Mouse (Mus musculus) limb, embryonic 11.5 days (tissue): ENCODE data around the gene Hoxb5. TPM values are rescaled to one million over a fixed set of nuclear protein-coding genes. Genes with fewer than 3 reads are reported as not detected.

ENCODE experiments used
- ATAC-seq: fragments of 200-750 bp; cut with Nextera tagmentation; 2 replicates; pipeline ENCODE4 v1.8.0; 2017; ENCODE audit warnings: low read depth; ENCODE audit not compliant: insufficient number of reproducible peaks, low FRiP score, low TSS enrichment
- DNase-seq: peaks from one replicate; pipeline ENCODE4 v3.0.0-alpha.2; 2015; ENCODE audit warnings: low spot score
- H3K27ac ChIP-seq: fragments of 300-500 bp; sonication (generic); replicated peaks from 2 replicates; pipeline ENCODE4 v1.5.1; 2014; ENCODE audit warnings: low read depth, mild to moderate bottlenecking, low read length
- H3K27me3 ChIP-seq: fragments of 300-500 bp; sonication (generic); 2 replicates; pipeline ENCODE4 v1.6.1; 2014; ENCODE audit warnings: mild to moderate bottlenecking, low read length, mixed read lengths; ENCODE audit not compliant: control insufficient read depth, insufficient read depth
- H3K36me3 ChIP-seq: fragments of 300-500 bp; sonication (generic); 2 replicates; pipeline ENCODE4 v1.6.1; 2014; ENCODE audit warnings: mild to moderate bottlenecking, low read length, moderate library complexity, mixed read lengths; ENCODE audit not compliant: control insufficient read depth, insufficient read depth
- H3K4me1 ChIP-seq: fragments of 300-500 bp; sonication (generic); 2 replicates; pipeline ENCODE4 v1.6.1; 2014; ENCODE audit warnings: low read length, mixed read lengths; ENCODE audit not compliant: control insufficient read depth, insufficient read depth
- H3K4me2 ChIP-seq: fragments of 300-500 bp; sonication (generic); 2 replicates; pipeline ENCODE4 v1.6.1; 2014; ENCODE audit warnings: low read depth, mild to moderate bottlenecking, moderate library complexity; ENCODE audit not compliant: severe bottlenecking
- H3K4me3 ChIP-seq: fragments of 300-500 bp; sonication (generic); 2 replicates; pipeline ENCODE4 v1.5.1; 2014; ENCODE audit warnings: low read depth, low read length
- H3K9ac ChIP-seq: fragments of 300-500 bp; sonication (generic); 2 replicates; pipeline ENCODE4 v1.6.1; 2014; ENCODE audit warnings: mild to moderate bottlenecking, low read length
- H3K9me3 ChIP-seq: fragments of 300-500 bp; sonication (generic); 2 replicates; pipeline ENCODE4 v1.6.1; 2016; ENCODE audit warnings: low read length; ENCODE audit not compliant: control insufficient read depth
- WGBS: fragments of 180-500 bp; shearing (Covaris S2); extraction: QIAGEN DNeasy Blood & Tissue Kit; methylation state at CpG from one replicate; pipeline ENCODE4 v1.1.7; 2014; 5-methylcytosine and 5-hydroxymethylcytosine counted together
- polyA plus RNA-seq: library from polyadenylated mRNA; unstranded; fragments of >200 nt; fragmentation: Nextera tagmentation; extraction: Ambion mirVana; gene quantifications from 2 replicates; pipeline ENCODE4 v1.2.1, GENCODE M21; 2014

Hoxb5 gene
- polyA plus RNA-seq, 1 experiment from 2014 or later, result 2.1 TPM

DNA sequence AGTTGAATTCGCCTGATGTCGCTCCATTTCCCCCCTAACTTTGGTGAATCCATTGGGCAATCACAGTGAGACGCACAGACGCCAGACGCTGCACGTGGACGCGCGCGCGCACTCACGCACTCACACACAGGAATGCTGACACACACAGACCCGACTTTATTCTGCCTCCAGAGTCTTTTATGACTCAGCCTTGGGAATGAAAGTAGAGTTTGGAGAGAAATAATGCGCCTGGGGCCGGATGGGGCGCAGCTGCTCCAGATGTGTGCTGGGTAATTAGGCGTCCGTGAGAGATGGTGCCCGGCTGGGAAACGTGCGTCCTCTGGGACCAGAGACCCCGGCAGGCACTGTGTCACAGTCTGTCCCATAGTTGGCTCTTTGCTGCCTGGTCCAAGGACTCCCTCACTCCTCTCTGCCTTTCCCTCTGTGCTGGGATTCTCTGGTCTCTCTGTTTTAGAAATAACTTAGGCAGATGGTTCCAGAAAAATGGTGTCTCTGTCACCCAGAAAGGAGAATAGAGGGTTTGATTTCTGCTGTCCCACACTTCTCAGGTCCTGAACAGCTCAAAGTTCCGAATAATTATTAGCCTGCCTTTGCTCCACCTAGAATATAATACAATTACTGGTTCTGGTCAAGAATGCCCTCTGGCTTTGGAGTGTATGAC, 42.7 kb upstream of the Hoxb5 start:
- no peak for ATAC-seq
- peak overlapping the region; percentile 22; the same call in 1 of the 2 replicates for H3K4me2 ChIP-seq
- H3K4me3 ChIP-seq, result no peak overlapping the region
- DNase-seq, result peak; percentile 75
- H3K27ac ChIP-seq, result no peak overlapping the region
- H3K9me3 ChIP-seq, result no peaks in the 10 kb centered on the region
- H3K4me1 ChIP-seq, result peaks cover 13% of the 10 kb centered on the region
- WGBS, result 1% methylated on average over 23 of the region's 23 CpGs
- H3K9ac ChIP-seq, result no peak overlapping the region
- no peaks in the 10 kb centered on the region for H3K36me3 ChIP-seq
- H3K27me3 ChIP-seq, result peaks cover 76% of the 10 kb centered on the region

DNA sequence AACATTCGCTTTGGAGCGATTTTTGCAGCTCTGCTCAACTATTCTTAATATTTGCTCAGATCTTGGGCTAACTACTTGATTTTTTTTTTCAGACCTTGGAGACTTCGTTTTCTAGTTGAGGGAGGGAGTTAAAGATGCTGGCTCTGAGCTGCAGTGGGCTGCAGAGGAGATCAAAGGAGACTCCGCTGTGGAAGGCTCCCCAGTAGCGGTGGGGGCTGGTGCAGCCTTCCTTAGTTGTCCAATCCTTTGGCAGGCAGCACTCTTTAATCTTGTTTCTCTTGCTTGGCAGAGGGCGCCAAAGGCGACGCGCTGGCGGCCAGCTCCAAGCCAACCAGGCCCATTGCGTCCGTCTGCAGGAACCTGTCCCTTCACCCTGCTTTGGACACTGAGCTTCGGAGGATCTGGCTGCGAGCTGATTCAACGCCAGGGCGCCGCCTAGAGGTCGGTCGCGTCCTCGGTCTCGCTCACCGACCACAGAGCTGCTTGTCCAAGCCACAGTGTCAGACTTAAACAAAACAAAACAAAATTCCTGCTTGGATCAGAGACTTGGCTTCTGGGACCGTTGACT, 41.7 kb upstream of the Hoxb5 start:
- Histone ChIP-seq H3K4me2 (no peak overlapping the region), H3K4me1 (peaks cover 10% of the 10 kb centered on the region), H3K4me3 (no peak overlapping the region), H3K36me3 (no peaks in the 10 kb centered on the region), H3K9me3 (no peaks in the 10 kb centered on the region), H3K27ac (no peak overlapping the region), H3K9ac (no peak overlapping the region), H3K27me3 (peaks cover 73% of the 10 kb centered on the region)
- DNase-seq (peak; percentile 93), ATAC-seq (no peak)
- WGBS, result under 1% methylated on average over 24 of the region's 24 CpGs

DNA sequence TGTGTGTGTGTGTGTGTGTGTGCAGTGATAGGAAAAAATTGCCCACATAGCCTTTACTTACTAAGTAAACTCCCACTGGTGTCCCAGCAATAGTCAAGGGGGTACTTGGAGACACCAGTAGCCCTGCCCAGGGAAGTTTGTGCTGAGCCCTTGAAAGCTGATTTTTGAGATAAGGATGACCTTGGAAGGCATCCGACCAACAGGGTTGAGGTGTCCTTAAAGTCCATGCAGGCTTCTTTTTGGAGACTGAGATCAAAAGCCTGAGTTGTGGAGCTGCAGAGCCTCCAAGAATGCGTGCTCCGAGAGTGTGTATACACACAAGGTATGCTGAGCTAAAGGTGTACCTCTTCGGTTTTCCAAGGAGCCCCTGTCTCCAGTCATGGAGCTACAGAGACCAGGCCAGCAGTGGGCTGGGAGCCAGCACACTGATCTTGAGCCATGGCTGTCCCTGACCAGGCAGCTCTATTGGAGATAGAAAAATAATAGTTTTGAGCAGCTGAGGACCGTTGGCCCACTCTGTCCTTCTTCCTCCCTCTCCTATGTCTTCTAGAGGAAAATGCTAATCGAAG, 40.8 kb upstream of the Hoxb5 start:
- no peaks in the 10 kb centered on the region for H3K9me3 ChIP-seq
- no peaks in the 10 kb centered on the region for H3K36me3 ChIP-seq
- H3K4me2 ChIP-seq, result no peak overlapping the region
- H3K9ac ChIP-seq, result no peak overlapping the region
- H3K4me1 ChIP-seq, result peaks cover 10% of the 10 kb centered on the region
- H3K27ac ChIP-seq, result no peak overlapping the region
- no peak overlapping the region for H3K4me3 ChIP-seq
- DNase-seq (peak; percentile 23), ATAC-seq (no peak)
- peaks cover 76% of the 10 kb centered on the region for H3K27me3 ChIP-seq
- 14% methylated on average over 6 of the region's 6 CpGs for WGBS

DNA sequence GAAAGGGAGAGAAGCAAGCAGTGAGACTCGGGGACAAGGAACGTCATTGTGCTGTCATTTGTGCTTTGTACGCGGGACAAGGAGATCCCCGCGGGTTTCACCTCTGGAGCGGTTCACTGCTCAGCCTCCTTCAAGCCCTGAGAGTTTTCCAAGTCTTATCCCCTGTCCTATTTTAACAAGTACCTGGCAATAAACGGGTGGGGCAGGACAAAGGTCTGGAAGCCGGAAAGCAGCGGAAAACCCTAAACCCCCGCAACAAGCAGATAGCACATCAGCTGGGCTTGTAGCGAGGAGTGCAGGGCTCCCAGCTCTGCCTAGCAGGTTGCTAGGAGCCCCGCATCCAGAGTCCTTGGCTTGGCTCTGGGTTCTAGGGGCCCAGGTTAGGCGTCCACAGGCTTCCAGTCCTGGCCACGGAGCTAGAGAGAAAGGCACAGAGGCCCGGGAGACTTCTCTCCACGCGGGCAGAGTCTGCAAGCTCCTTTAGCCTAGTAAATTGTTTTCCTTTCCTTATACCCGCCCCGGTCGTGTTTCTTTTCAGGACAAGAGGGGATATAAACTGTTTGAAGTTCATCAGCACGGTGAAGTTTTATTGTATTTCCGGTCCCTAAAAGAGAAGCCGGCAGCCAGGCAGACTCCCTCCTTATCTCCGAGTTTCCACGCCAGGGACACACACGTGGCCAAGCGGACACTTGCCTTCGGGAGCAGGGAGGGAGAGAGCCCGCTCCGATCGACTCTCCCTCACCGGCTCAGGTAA, 39.3 kb upstream of the Hoxb5 start:
- H3K9ac ChIP-seq, result no peak overlapping the region
- peaks cover 73% of the 10 kb centered on the region for H3K27me3 ChIP-seq
- no peak overlapping the region for H3K4me3 ChIP-seq
- DNase-seq (no peak), ATAC-seq (no peak)
- H3K4me1 ChIP-seq, result peaks cover 10% of the 10 kb centered on the region
- H3K4me2 ChIP-seq, result no peak overlapping the region
- H3K36me3 ChIP-seq, result no peaks in the 10 kb centered on the region
- 4% methylated on average over 33 of the region's 33 CpGs for WGBS
- no peaks in the 10 kb centered on the region for H3K9me3 ChIP-seq
- no peak overlapping the region for H3K27ac ChIP-seq

DNA sequence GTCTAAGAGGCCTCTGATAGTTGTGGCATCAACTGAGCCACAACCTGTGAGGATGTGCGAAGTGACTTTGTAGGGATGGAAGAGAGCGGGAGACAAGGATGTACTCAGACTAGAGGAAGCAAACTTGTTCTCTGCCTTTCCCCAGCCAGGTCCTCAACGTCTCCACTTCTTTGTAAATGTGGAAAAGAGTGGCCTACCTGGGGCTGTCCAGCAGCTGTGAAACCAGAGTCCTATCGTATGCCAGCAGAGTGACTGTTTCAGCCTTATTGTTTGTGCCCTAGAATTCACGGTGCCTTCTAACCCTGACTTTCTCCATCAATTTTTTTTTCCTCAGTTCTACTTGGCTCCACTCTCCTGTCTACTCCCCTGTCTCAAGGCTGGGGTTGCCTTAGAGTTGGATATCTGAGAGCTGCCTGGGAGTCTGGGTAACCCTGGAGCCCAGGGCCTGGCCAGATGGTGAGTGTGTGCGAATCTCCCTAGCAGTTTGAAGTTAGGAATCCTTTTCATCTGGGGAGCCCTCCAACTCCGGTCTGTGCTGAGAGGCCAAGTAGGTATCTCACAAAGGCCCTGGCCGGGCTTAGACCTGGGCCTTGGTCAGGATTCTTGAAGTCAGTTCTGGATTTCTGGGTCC, 38.6 kb upstream of the Hoxb5 start:
- no peaks in the 10 kb centered on the region for H3K36me3 ChIP-seq
- no peak for ATAC-seq
- H3K27me3 ChIP-seq, result peaks cover 73% of the 10 kb centered on the region
- peaks cover 10% of the 10 kb centered on the region for H3K4me1 ChIP-seq
- H3K4me3 ChIP-seq, result no peak overlapping the region
- WGBS, result 15% methylated on average over 8 of the region's 8 CpGs
- H3K9ac ChIP-seq, result no peak overlapping the region
- H3K27ac ChIP-seq, result no peak overlapping the region
- H3K4me2 ChIP-seq, result no peak overlapping the region
- DNase-seq, result peak; percentile 53
- no peaks in the 10 kb centered on the region for H3K9me3 ChIP-seq

DNA sequence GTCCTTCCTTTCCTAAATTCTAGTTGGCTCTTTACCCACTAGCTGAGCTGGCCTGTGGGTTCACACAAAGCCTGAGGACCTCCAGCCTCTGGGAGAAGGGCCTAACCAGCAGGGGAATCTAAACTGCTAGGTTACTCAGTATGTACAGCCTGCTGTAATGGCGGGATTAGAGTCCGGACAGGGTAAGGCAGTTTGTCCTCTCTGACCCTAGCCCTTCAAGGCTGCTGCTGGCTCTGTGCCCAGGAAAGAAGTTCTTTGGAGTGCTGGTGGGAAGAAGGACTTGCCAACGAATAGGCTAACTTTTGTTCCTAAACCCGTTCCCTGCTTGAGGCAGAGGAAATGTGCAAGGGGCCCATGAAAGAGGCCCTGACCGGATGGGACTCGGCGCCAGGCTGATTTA, 37.2 kb upstream of the Hoxb5 start:
- 8% methylated on average over 7 of the region's 7 CpGs for WGBS
- no peak overlapping the region for H3K4me2 ChIP-seq
- ATAC-seq, result no peak
- peaks cover 75% of the 10 kb centered on the region for H3K27me3 ChIP-seq
- H3K36me3 ChIP-seq, result no peaks in the 10 kb centered on the region
- H3K9me3 ChIP-seq, result no peaks in the 10 kb centered on the region
- H3K9ac ChIP-seq, result no peak overlapping the region
- no peak overlapping the region for H3K27ac ChIP-seq
- no peak overlapping the region for H3K4me3 ChIP-seq
- DNase-seq, result peak; percentile 32
- H3K4me1 ChIP-seq, result peaks cover 12% of the 10 kb centered on the region; the same call in 1 of the 2 replicates

DNA sequence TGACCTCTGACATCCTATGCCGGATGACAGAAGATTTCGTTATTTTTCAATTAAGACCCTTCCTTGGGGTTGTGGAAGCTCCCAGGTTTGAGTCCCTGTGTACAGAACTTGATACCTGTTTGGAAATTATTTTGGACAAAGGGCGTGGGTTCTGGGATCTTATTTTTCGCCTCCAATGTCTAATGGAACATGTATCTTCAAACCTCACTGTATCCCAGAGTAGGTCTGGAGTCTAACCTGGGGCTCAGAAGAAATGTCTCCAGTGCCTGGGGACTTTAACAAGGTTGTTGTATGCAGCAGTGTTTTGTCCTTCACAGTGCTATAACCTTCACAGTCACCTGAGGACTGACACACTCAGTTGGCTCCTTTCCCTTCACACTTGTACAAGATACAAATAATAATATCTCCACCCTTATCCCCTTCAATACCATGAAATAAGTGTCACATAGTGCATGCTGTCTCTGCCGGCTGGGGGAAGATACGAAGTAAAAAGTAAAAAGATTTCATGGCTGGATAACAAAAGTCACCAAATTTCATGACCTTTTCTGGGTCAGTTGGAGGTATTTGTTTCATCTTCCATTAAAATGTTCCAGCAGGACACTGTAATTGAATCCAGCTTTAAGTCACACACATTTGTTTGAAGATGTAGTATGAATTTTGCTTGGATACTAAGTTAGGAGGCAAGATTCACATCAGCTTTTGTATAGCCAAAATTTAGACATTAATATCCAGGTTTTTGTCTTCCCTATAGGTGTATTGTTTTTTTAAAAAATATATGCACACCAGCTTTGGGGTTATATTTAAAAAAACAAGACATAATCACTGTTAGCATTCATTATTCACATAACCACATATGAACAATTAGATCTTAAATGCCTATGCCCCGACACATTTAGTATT, 35.9 kb upstream of the Hoxb5 start:
- ATAC-seq (no peak), DNase-seq (peak; percentile 40)
- Histone ChIP-seq H3K27me3 (peaks cover 80% of the 10 kb centered on the region), H3K4me1 (peaks cover 18% of the 10 kb centered on the region), H3K9me3 (no peaks in the 10 kb centered on the region), H3K36me3 (no peaks in the 10 kb centered on the region), H3K4me3 (no peak overlapping the region), H3K4me2 (no peak overlapping the region), H3K27ac (no peak overlapping the region), H3K9ac (no peak overlapping the region)
- 22% methylated on average over 7 of the region's 7 CpGs for WGBS
